Mouse (Mus musculus): Measurements from ENCODE around the gene Pipox.

Gene Pipox

GRCm38 (mm10) chr11:77893787-77894718, at the start of gene Pipox:
Pipox (minus strand) TSS chr11:77894096.
- DNase-seq (ENCODE audit: low spot score), result peak; percentile 95

- DNase-seq (ENCODE audit: low spot score), result no peak
These were observed 48.3 kb upstream of the Pipox start for GRCm38 (mm10) chr11:77942230-77942629.

GRCm38 (mm10) chr11:77937649-77938410, 43.9 kb upstream of the Pipox start:
- DNase-seq (ENCODE audit: low spot score), result no peak

GRCm38 (mm10) chr11:77936846-77937245, 43.0 kb upstream of the Pipox start:
- DNase-seq (ENCODE audit: low spot score), result no peak

- DNase-seq (ENCODE audit: low spot score), result no peak
These were observed 40.8 kb upstream of the Pipox start for GRCm38 (mm10) chr11:77934568-77935311.

- peak; percentile 27 for DNase-seq (ENCODE audit: low spot score)
These were observed 40.2 kb upstream of the Pipox start for GRCm38 (mm10) chr11:77934111-77934521.

- DNase-seq (ENCODE audit: low spot score), result no peak
These were observed 38.7 kb upstream of the Pipox start for GRCm38 (mm10) chr11:77932576-77932975.

GRCm38 (mm10) chr11:77931541-77932433, 37.9 kb upstream of the Pipox start:
- DNase-seq (ENCODE audit: low spot score), result no peak

- peak; percentile 18 for DNase-seq (ENCODE audit: low spot score)
These were observed 37.0 kb upstream of the Pipox start, which contains the start of gene Sez6 for GRCm38 (mm10) chr11:77930751-77931540. Sez6 (plus strand) TSS chr11:77930800.

- DNase-seq (ENCODE audit: low spot score), result no peak
These were observed 33.9 kb upstream of the Pipox start for GRCm38 (mm10) chr11:77927837-77928236.

GRCm38 (mm10) chr11:77926666-77927065, 32.8 kb upstream of the Pipox start:
- DNase-seq (ENCODE audit: low spot score), result no peak

GRCm38 (mm10) chr11:77925836-77926657, 32.2 kb upstream of the Pipox start:
- DNase-seq (ENCODE audit: low spot score), result no peak

- peak; percentile 15 for DNase-seq (ENCODE audit: low spot score)
These were observed 29.4 kb upstream of the Pipox start for GRCm38 (mm10) chr11:77923285-77923684.

- DNase-seq (ENCODE audit: low spot score), result peak; percentile 27
These were observed 23.3 kb upstream of the Pipox start for GRCm38 (mm10) chr11:77917166-77917565.

GRCm38 (mm10) chr11:77916741-77917140, 22.8 kb upstream of the Pipox start:
- DNase-seq (ENCODE audit: low spot score), result no peak

- DNase-seq (ENCODE audit: low spot score), result no peak
These were observed 20.8 kb upstream of the Pipox start for GRCm38 (mm10) chr11:77914598-77915260.

- DNase-seq (ENCODE audit: low spot score), result no peak
These were observed 19.6 kb upstream of the Pipox start for GRCm38 (mm10) chr11:77913505-77913904.

GRCm38 (mm10) chr11:77909776-77910175, 15.9 kb upstream of the Pipox start:
- DNase-seq (ENCODE audit: low spot score), result no peak

- DNase-seq (ENCODE audit: low spot score), result no peak
These were observed 15.5 kb upstream of the Pipox start for GRCm38 (mm10) chr11:77909376-77909775.

Data from adipocyte (in vitro differentiated cells).